Mouse (Mus musculus): ENCODE results near the gene Mllt3.
"Not testable (repeated sequence)": the region's sequence is repeated elsewhere in the genome, so short reads cannot be mapped to it uniquely, and the experiment has no call there.

The Mllt3 gene

GRCm38 (mm10) chr4:88012774-88013173 lies 20.4 kb downstream of the Mllt3 start:
- DNase-seq (ENCODE audit: low spot score), result peak; percentile 45

DNA sequence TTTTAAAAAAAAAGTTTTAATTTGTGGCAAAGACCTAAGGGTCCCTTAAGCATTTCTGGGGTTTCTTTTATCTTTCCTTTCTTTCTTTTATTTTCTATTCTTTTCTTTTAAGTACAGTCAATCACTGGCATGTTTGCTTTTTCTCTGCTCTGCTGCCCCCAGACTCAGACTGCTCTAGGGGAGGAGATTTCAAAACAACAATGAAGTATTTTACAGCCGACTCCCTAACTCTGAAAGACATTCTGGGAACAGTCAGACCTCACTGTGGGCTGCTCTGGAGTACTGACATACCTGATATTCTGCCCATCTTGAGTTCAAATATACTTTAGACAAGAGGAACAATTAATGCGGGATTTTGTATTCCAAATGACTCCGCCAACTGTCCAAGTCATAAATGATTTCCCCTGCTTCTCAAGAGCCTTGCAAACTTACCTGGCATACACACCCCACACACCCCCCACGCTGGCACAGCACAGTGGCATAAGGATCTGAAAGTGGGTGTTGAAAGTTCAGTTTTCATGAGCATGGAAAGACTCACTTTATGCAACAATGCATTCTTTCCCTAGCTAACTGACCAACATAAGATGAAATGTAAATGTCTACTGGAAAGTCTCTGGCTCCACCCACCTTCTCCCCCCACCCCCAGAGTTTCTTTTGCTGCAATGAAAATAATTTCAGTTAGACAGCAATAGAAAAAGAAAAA lies 21.1 kb downstream of the Mllt3 start:
- DNase-seq (ENCODE audit: low spot score), result no peak

- no peak for DNase-seq (ENCODE audit: low spot score)
Observed at GRCm38 (mm10) chr4:88010441-88010840, 22.7 kb downstream of the Mllt3 start.

- no peak for DNase-seq (ENCODE audit: low spot score)
Observed at GRCm38 (mm10) chr4:88005801-88006200, 27.4 kb downstream of the Mllt3 start.

- no peak for DNase-seq (ENCODE audit: low spot score)
Observed at GRCm38 (mm10) chr4:88003159-88003948, 29.8 kb downstream of the Mllt3 start.

GRCm38 (mm10) chr4:87991710-87992109 lies 41.5 kb downstream of the Mllt3 start:
- DNase-seq (ENCODE audit: low spot score), result no peak

DNA sequence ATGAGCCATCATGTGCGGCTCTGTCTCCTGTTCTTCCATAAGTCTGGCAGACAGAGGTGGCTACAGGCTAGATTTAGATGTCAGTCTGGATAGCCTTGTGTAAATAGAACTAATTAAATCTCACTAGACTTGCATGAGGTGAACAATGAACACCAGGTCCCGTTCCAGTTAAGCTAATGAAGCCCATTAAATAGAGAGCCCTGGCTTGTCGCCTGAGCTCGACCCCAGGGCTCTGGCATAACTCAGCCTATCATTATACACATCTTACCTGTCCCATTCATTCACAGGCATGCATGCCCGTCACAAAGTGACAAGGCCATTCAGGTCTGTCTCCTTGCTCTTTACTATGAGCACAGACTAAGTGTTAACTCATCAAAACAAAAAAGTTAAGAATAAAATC lies 42.2 kb downstream of the Mllt3 start:
- no peak for DNase-seq (ENCODE audit: low spot score)

- no peak for DNase-seq (ENCODE audit: low spot score)
Observed at GRCm38 (mm10) chr4:87985281-87985680, 47.9 kb downstream of the Mllt3 start.

DNA sequence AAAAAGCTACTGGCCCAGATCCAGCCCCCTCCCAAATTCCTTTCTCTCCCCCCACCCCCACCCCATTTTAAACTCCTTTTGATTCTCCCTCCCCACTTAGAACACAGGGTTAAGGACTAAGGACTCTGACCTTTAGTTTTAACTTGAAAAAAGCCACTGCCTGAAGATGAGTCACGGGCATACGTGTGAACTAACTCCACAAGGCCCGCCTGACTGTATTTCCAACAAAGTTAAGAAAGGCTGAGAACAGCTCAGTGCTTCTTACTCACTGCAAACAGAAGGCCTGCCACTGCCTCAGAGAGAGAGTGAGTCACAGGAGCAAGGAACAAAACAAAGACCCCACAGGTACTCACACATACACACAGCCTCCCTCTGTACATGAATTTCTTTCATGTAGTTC lies 48.6 kb downstream of the Mllt3 start:
- DNase-seq (ENCODE audit: low spot score), result peak; percentile 29

DNA sequence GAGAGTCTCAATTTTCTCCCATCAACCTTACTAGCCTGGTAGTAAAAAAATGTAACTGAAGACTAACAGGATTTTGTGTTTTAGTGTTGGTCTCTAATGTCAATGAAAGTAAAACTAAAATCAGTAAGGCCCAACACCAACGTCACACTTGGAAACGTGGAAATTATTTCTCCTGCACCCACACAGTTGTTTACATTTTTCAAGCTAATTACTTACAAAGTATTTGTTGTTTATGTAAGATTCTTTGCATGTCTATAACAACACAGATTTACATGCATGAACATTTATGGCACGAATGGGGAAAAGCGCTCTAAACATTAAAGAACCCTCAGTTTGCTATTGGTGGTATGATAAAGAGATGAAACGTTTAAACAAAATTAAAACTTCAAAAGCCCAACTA lies 49.1 kb downstream of the Mllt3 start:
- no peak for DNase-seq (ENCODE audit: low spot score)

DNA sequence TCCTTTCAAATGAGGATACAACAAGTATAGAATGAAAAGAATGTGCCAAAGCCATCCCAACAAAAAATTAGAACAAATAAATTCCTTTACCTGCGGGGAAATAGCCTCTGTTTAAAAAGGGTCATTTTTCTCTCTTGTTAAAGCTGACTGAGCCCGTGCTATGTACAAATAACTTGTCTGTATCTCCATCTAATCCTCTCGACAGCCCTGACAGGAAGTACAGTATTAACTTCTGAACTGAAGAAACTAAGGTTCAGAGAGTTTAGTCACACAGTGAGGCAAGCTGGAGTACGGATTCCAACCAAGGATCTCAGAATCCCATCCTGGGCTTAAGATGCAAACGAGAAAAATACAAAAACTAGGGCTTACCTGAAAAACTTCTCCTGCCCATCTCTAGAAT lies 50.6 kb downstream of the Mllt3 start:
- DNase-seq (ENCODE audit: low spot score), result no peak

DNA sequence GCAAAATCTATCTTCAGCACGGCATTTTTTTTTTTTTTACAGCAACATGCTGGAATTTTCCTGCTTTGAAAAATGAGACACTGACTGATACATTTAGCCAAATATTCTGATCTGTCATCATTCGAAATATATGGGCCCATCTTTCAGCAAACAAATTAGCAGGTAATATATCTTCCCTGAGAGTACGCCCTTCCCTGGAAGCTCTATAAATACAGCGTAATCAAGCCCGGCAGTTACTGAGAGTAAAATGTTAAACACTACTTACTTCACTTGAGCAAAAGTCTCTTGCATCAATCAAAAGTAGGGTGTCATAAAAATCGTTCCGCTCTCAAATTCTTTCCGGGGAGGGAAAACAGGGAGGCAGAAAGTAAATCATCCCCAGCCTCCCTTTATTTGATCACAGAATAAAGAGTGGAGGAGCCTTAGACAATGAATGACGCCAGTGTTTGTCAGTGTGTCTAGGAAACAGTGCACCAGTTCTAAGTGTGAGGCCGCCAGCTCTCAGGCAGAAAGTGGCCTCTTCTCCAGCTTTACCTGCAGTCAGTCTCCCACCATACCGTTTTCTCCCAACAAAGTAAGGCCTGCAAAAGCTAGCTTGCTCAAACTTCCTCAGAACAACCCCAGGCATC lies 55.2 kb downstream of the Mllt3 start:
- DNase-seq (ENCODE audit: low spot score), result no peak

DNA sequence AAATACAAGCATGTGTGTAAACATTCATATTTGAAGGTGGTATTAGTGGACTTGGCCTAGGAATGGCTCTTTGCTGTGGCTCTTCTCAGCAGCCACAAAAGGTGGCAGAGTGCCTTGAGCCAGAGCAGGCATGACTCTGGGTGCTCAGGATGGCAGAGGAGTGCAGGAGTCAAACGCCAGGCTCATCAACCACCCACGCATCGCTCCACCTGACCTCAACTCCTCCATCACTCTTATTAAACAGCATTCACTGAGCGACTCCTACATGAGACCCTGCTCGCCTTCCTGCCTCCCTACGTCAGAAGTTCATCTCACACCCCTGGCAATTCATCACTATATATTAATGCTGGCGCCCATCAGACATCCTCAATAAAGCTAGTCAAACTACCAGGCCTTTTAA lies 67.3 kb downstream of the Mllt3 start:
- DNase-seq (ENCODE audit: low spot score), result no peak

- not testable (repeated sequence) for DNase-seq (ENCODE audit: low spot score)
Observed at GRCm38 (mm10) chr4:87964890-87965289, 68.3 kb downstream of the Mllt3 start.

- DNase-seq (ENCODE audit: low spot score), result no peak
Observed at GRCm38 (mm10) chr4:87963773-87964076, 69.4 kb downstream of the Mllt3 start.

- no peak for DNase-seq (ENCODE audit: low spot score)
Observed at GRCm38 (mm10) chr4:87963055-87963772, 70.0 kb downstream of the Mllt3 start.

GRCm38 (mm10) chr4:87961872-87962271 lies 71.3 kb downstream of the Mllt3 start:
- DNase-seq (ENCODE audit: low spot score), result no peak

DNA sequence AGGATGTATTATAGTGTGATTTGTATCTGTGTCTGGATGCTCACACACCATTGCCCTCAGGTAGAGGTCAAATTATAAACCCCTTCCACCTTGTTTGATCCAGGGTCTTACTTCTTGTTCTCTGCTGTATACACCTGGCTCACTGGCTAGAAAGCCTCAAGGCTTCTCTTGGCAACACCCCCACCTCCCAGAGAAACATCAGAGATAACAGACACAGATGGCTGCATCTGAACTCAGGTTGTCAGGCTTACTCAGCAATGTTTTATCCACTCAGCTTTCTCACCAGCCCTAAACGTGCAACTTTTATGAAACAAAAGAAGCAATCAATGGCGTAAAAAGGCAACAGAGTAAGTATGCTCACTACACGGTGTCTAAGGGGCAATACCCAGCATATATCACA lies 75.3 kb downstream of the Mllt3 start:
- no peak for DNase-seq (ENCODE audit: low spot score)

GRCm38 (mm10) chr4:87957198-87957597 lies 76.0 kb downstream of the Mllt3 start:
- no peak for DNase-seq (ENCODE audit: low spot score)

DNA sequence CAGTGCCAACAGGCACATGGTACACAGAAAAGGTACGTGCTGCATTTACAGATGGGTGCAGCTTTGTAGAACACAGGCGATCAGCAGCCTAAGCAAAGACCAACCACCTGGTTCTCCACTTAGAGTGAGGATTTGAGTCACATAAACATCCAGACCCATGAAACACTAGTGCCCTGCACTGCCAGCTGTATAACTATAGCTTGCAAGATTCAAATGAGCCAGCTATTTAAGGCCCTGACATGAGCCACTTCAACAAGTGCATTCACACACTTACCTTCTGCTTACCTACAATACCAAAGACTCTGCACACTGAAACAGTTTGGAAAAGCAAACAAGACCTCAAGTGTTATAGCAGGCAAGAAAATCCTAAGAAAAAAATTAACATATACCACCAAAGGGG lies 78.0 kb downstream of the Mllt3 start:
- no peak for DNase-seq (ENCODE audit: low spot score)

GRCm38 (mm10) chr4:87954421-87955083 lies 78.6 kb downstream of the Mllt3 start:
- no peak for DNase-seq (ENCODE audit: low spot score)

DNA sequence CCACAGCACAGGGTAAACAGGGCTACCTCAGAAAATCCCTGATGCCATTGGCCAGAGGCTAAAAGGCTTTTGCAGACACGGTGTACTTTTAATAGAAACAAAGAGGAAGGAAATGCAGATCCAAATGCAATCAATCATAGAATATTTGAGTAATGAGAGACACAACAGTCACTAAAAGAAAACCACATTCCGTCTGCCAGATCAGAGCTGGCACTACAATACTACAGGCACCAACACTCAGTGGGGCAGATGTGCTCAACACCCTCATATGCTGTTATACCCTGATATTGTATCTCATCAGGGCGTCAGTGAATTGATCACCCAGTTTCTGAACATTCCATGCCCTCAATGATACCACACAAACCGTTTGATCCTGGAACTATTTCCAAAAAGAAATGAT lies 79.4 kb downstream of the Mllt3 start:
- DNase-seq (ENCODE audit: low spot score), result no peak
